Mouse (Mus musculus) frontal cortex, postnatal 25 days (tissue): ENCODE results near the gene Elf2.
A peak's percentile ranks its signal among the peaks of the same experiment; 100 is the strongest.
"Not testable (repeated sequence)": the region's sequence is repeated elsewhere in the genome, so short reads cannot be mapped to it uniquely, and the experiment has no call there.

Experiments
- DNase-seq, 2 experiments: peaks; one replicate each; pipeline ENCODE4 v3.0.0; 2022; ENCODE audit warnings: low spot score in 2 of 2

Gene Elf2

GRCm38 (mm10) chr3:51330086-51330485 is 10.4 kb downstream of the Elf2 start:
- DNase-seq: no peak

- no peak for DNase-seq
Measured at GRCm38 (mm10) chr3:51328546-51328945, 11.9 kb downstream of the Elf2 start.

- no peak for DNase-seq
Measured at GRCm38 (mm10) chr3:51327817-51328216, 12.6 kb downstream of the Elf2 start.

- no peak for DNase-seq
Measured at GRCm38 (mm10) chr3:51327429-51327797, 13.1 kb downstream of the Elf2 start.

- no peak for DNase-seq
Measured at GRCm38 (mm10) chr3:51326664-51327428, 13.6 kb downstream of the Elf2 start.

- DNase-seq: no peak
Measured at GRCm38 (mm10) chr3:51325475-51325874, 15.0 kb downstream of the Elf2 start.

GRCm38 (mm10) chr3:51323006-51323405 is 17.5 kb downstream of the Elf2 start:
- no peak for DNase-seq

GRCm38 (mm10) chr3:51322326-51322725 is 18.1 kb downstream of the Elf2 start:
- no peak for DNase-seq

GRCm38 (mm10) chr3:51321141-51321540 is 19.3 kb downstream of the Elf2 start:
- no peak for DNase-seq

GRCm38 (mm10) chr3:51318053-51318452 is 22.4 kb downstream of the Elf2 start:
- DNase-seq: not testable (repeated sequence)

- no peak for DNase-seq
Measured at GRCm38 (mm10) chr3:51316876-51317275, 23.6 kb downstream of the Elf2 start.

- DNase-seq: no peak
Measured at GRCm38 (mm10) chr3:51311638-51312037, 28.8 kb downstream of the Elf2 start.

- no peak for DNase-seq
Measured at GRCm38 (mm10) chr3:51310098-51310497, 30.4 kb downstream of the Elf2 start.

GRCm38 (mm10) chr3:51306621-51307020 is 33.8 kb downstream of the Elf2 start:
- DNase-seq: no peak

GRCm38 (mm10) chr3:51305961-51306360 is 34.5 kb downstream of the Elf2 start:
- DNase-seq: no peak

- DNase-seq: no peak
Measured at GRCm38 (mm10) chr3:51302971-51303476, 37.4 kb downstream of the Elf2 start.

- DNase-seq: no peak
Measured at GRCm38 (mm10) chr3:51301583-51301982, 38.9 kb downstream of the Elf2 start.

- no peak for DNase-seq
Measured at GRCm38 (mm10) chr3:51296790-51297189, 43.7 kb downstream of the Elf2 start.

- no peak for DNase-seq
Measured at GRCm38 (mm10) chr3:51295225-51295624, 45.2 kb downstream of the Elf2 start.

GRCm38 (mm10) chr3:51294251-51294650 is 46.2 kb downstream of the Elf2 start:
- DNase-seq: no peak

GRCm38 (mm10) chr3:51288880-51289821 is 51.3 kb downstream of the Elf2 start:
- DNase-seq: peak; percentile 83

- no peak for DNase-seq
Measured at GRCm38 (mm10) chr3:51284375-51284774, 56.1 kb downstream of the Elf2 start.

- DNase-seq: no peak
Measured at GRCm38 (mm10) chr3:51281727-51282126, 58.7 kb downstream of the Elf2 start.
